Mouse (Mus musculus) megakaryocyte, embryonic 14.5 days (primary cell): ENCODE results near the gene Cntnap2. TPM values are rescaled to one million over a fixed set of nuclear protein-coding genes. Genes with fewer than 3 reads are reported as not detected.

Experiments
- H3K27me3 ChIP-seq: replicated peaks from 2 replicates; pipeline ENCODE3; 2012; ENCODE audit warnings: inconsistent platforms
- H3K36me3 ChIP-seq: replicated peaks from 2 replicates; pipeline ENCODE3; 2012; ENCODE audit warnings: low read length, inconsistent platforms, mixed read lengths
- H3K4me1 ChIP-seq: 2 replicates; pipeline ENCODE4 v1.6.1; 2012; ENCODE audit warnings: inconsistent platforms
- H3K4me3 ChIP-seq: replicated peaks from 2 replicates; pipeline ENCODE3; 2012; ENCODE audit warnings: moderate library complexity, mild to moderate bottlenecking, inconsistent platforms
- H3K9me3 ChIP-seq: 2 replicates; pipeline ENCODE4 v1.6.1; 2012; ENCODE audit warnings: inconsistent platforms
- FLI1 ChIP-seq: IDR thresholded peaks from 2 replicates; pipeline ENCODE4 v1.6.1; 2012; ENCODE audit warnings: low read length, inconsistent platforms, mixed read lengths
- GATA1 ChIP-seq: IDR thresholded peaks from 3 replicates; pipeline ENCODE4 v1.6.1; 2012; ENCODE audit warnings: mixed read lengths, low read length, inconsistent platforms, borderline replicate concordance
- polyA plus RNA-seq: library from polyadenylated mRNA; stranded (reverse); fragments of >175 nt; gene quantifications from 2 replicates; pipeline ENCODE4 v1.2.3, GENCODE M21; 2012; ENCODE audit warnings: low replicate concordance; ENCODE audit not compliant: insufficient read depth

The Cntnap2 gene
- polyA plus RNA-seq, 1 experiment, result 0.03 TPM

- H3K4me3 ChIP-seq, result no peak overlapping the region
- H3K9me3 ChIP-seq, result no peaks in the 10 kb centered on the region
- H3K36me3 ChIP-seq, result no peaks in the 10 kb centered on the region
- no peaks in the 10 kb centered on the region for H3K27me3 ChIP-seq
- H3K4me1 ChIP-seq, result no peaks in the 10 kb centered on the region
- TF ChIP-seq GATA1 (no peak), FLI1 (no peak)
Measured at GRCm38 (mm10) chr6:45323505-45323904, 264.3 kb downstream of the Cntnap2 start.

GRCm38 (mm10) chr6:45327952-45328485 is 268.9 kb downstream of the Cntnap2 start:
- H3K36me3 ChIP-seq, result no peaks in the 10 kb centered on the region
- H3K4me1 ChIP-seq, result no peaks in the 10 kb centered on the region
- no peaks in the 10 kb centered on the region for H3K27me3 ChIP-seq

GRCm38 (mm10) chr6:45345396-45345795 is 286.2 kb downstream of the Cntnap2 start:
- no peak overlapping the region for H3K4me3 ChIP-seq
- H3K27me3 ChIP-seq, result no peaks in the 10 kb centered on the region
- H3K36me3 ChIP-seq, result no peaks in the 10 kb centered on the region
- no peaks in the 10 kb centered on the region for H3K9me3 ChIP-seq
- H3K4me1 ChIP-seq, result no peaks in the 10 kb centered on the region
- no peak for TF ChIP-seq GATA1
- TF ChIP-seq FLI1, result no peak

More at GRCm38 (mm10) chr6:45327952-45328485, 268.9 kb downstream of the Cntnap2 start:
- Histone ChIP-seq H3K9me3 (no peaks in the 10 kb centered on the region), H3K4me3 (no peak overlapping the region)
- TF ChIP-seq FLI1 (no peak), GATA1 (no peak)

- H3K27me3 ChIP-seq, result no peaks in the 10 kb centered on the region
- no peaks in the 10 kb centered on the region for H3K36me3 ChIP-seq
- TF ChIP-seq GATA1, result no peak
- TF ChIP-seq FLI1, result no peak
- H3K4me1 ChIP-seq, result no peaks in the 10 kb centered on the region
- no peaks in the 10 kb centered on the region for H3K9me3 ChIP-seq
- H3K4me3 ChIP-seq, result no peak overlapping the region
Measured at GRCm38 (mm10) chr6:45345953-45346352, 286.8 kb downstream of the Cntnap2 start.

DNA sequence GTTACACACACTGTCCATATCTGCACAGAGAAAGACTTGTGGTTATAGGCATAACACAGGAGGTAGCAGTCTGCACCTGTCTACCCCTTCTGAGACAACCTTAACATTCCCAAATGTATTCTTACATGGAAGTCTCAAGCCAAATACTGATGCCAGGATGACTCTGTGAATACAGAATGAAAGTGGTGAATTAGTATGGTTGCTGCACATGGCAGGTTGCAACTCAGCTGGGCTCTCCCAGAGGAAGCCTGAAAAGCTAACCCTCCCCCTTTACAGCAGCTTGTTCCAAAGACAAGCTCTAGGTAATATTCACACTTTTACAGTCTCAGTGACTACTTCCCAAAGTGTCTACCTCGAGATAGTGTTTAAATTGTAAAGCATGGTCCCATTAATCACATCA is 307.3 kb downstream of the Cntnap2 start:
- no peak for TF ChIP-seq FLI1
- TF ChIP-seq GATA1, result no peak

DNA sequence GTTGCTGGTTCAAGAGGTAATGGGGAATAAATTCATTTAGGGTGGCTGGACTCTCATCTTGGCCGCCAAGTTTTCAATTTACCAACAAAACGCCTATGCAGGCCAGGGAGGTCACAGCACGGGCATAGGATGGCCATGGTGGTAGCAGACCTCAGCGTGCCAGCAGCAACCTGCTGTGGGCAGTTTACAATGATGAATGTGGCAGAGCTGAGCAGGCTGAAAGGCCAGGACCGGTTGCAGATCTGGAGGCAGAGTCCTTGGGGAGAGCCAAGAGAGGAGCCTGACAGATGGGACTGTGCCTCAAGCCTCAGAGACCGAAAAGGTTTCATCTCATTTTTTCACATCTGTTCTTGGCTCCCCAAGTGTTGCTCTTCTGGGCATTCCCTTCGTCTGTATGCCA is 322.0 kb downstream of the Cntnap2 start:
- H3K4me3 ChIP-seq, result no peak overlapping the region
- H3K36me3 ChIP-seq, result no peaks in the 10 kb centered on the region
- no peaks in the 10 kb centered on the region for H3K4me1 ChIP-seq
- no peaks in the 10 kb centered on the region for H3K9me3 ChIP-seq
- H3K27me3 ChIP-seq, result no peaks in the 10 kb centered on the region
- no peak for TF ChIP-seq GATA1
- TF ChIP-seq FLI1, result no peak

More for the DNA sequence above, 307.3 kb downstream of the Cntnap2 start:
- Histone ChIP-seq H3K27me3 (no peaks in the 10 kb centered on the region), H3K9me3 (no peaks in the 10 kb centered on the region), H3K36me3 (no peaks in the 10 kb centered on the region), H3K4me1 (no peaks in the 10 kb centered on the region), H3K4me3 (no peak overlapping the region)

GRCm38 (mm10) chr6:45389034-45389433 is 329.9 kb downstream of the Cntnap2 start:
- H3K27me3 ChIP-seq, result no peaks in the 10 kb centered on the region
- TF ChIP-seq GATA1 (no peak), FLI1 (no peak)
- H3K4me1 ChIP-seq, result no peaks in the 10 kb centered on the region
- no peaks in the 10 kb centered on the region for H3K9me3 ChIP-seq
- H3K36me3 ChIP-seq, result no peaks in the 10 kb centered on the region
- no peak overlapping the region for H3K4me3 ChIP-seq

- Histone ChIP-seq H3K36me3 (no peaks in the 10 kb centered on the region), H3K9me3 (no peaks in the 10 kb centered on the region), H3K4me3 (no peak overlapping the region), H3K27me3 (no peaks in the 10 kb centered on the region), H3K4me1 (no peaks in the 10 kb centered on the region)
- no peak for TF ChIP-seq GATA1
- TF ChIP-seq FLI1, result no peak
Measured at GRCm38 (mm10) chr6:45413629-45414028, 354.5 kb downstream of the Cntnap2 start.

DNA sequence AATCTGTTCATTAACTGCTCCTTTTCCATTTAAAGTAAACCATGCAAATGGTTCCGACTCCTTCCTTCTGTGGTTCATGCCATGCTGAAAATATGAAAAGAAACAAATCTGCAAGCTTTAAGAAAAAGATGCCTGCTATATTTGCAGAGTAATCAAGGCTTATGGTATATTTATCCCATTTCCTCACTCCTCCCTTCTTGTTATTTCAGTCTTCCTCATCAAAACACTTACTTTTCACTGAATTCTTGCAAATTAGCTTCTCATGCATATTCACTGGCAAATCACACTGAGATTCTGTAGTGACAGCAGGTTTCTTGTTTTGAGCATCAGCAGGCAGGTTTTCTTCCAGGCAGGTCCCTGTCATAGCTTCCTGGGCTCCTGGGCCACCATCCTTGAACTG is 396.3 kb downstream of the Cntnap2 start:
- Histone ChIP-seq H3K27me3 (no peaks in the 10 kb centered on the region), H3K4me3 (no peak overlapping the region)
- TF ChIP-seq GATA1 (no peak), FLI1 (no peak)

GRCm38 (mm10) chr6:45518221-45518620 is 459.1 kb downstream of the Cntnap2 start:
- Histone ChIP-seq H3K27me3 (no peaks in the 10 kb centered on the region), H3K36me3 (no peaks in the 10 kb centered on the region), H3K4me1 (no peaks in the 10 kb centered on the region), H3K4me3 (no peak overlapping the region), H3K9me3 (no peaks in the 10 kb centered on the region)
- TF ChIP-seq GATA1 (no peak), FLI1 (no peak)

More for the DNA sequence above, 396.3 kb downstream of the Cntnap2 start:
- H3K4me1 ChIP-seq, result no peaks in the 10 kb centered on the region
- no peaks in the 10 kb centered on the region for H3K9me3 ChIP-seq
- no peaks in the 10 kb centered on the region for H3K36me3 ChIP-seq

GRCm38 (mm10) chr6:45536999-45537398 is 477.8 kb downstream of the Cntnap2 start:
- Histone ChIP-seq H3K27me3 (no peaks in the 10 kb centered on the region), H3K4me1 (no peaks in the 10 kb centered on the region), H3K36me3 (no peaks in the 10 kb centered on the region), H3K9me3 (no peaks in the 10 kb centered on the region), H3K4me3 (no peak overlapping the region)
- TF ChIP-seq GATA1 (no peak), FLI1 (no peak)
